Mouse (Mus musculus) intestine, embryonic 16.5 days (tissue): ENCODE measurements around the gene Eml2. TPM values are rescaled to one million over a fixed set of nuclear protein-coding genes. Genes with fewer than 3 reads are reported as not detected.

Experiments used
- ATAC-seq: fragments of 200-750 bp; cut with Nextera tagmentation; 2 replicates; pipeline ENCODE4 v1.8.0; 2017; ENCODE audit warnings: moderate TSS enrichment, moderate library complexity
- H3K27ac ChIP-seq: fragments of 300-500 bp; sonication (generic); 2 replicates; pipeline ENCODE4 v1.5.1; 2014; ENCODE audit warnings: mild to moderate bottlenecking, low read length
- H3K27me3 ChIP-seq: fragments of 300-500 bp; sonication (generic); replicated peaks from 2 replicates; pipeline ENCODE4 v1.6.1; 2014; ENCODE audit warnings: low read length, control low read depth, mixed read lengths; ENCODE audit not compliant: control insufficient read depth, insufficient read depth
- H3K36me3 ChIP-seq: fragments of 300-500 bp; sonication (generic); 2 replicates; pipeline ENCODE4 v1.6.1; 2014; ENCODE audit warnings: low read length, control low read depth; ENCODE audit not compliant: control insufficient read depth, insufficient read depth
- H3K4me1 ChIP-seq: fragments of 300-500 bp; sonication (generic); 2 replicates; pipeline ENCODE4 v1.6.1; 2014; ENCODE audit warnings: low read length, control low read depth, mixed read lengths; ENCODE audit not compliant: control insufficient read depth, insufficient read depth
- H3K4me2 ChIP-seq: fragments of 300-500 bp; sonication (generic); 2 replicates; pipeline ENCODE4 v1.6.1; 2014; ENCODE audit warnings: low read depth, low read length, control low read depth
- H3K4me3 ChIP-seq: fragments of 300-500 bp; sonication (generic); 2 replicates; pipeline ENCODE4 v1.5.1; 2014; ENCODE audit warnings: mild to moderate bottlenecking, low read length
- H3K9ac ChIP-seq: fragments of 300-500 bp; sonication (generic); 2 replicates; pipeline ENCODE4 v1.6.1; 2014; ENCODE audit warnings: low read depth, low read length
- H3K9me3 ChIP-seq: fragments of 300-500 bp; sonication (generic); 2 replicates; pipeline ENCODE4 v1.6.1; 2016; ENCODE audit warnings: low read length, control low read depth; ENCODE audit not compliant: control insufficient read depth
- WGBS: fragments of 180-500 bp; shearing (Covaris S2); extraction: QIAGEN DNeasy Blood & Tissue Kit; methylation state at CpG from one replicate; pipeline ENCODE4 v1.1.7; 2014; 5-methylcytosine and 5-hydroxymethylcytosine counted together
- polyA plus RNA-seq: library from polyadenylated mRNA; unstranded; fragments of >200 nt; fragmentation: Nextera tagmentation; extraction: Ambion mirVana; gene quantifications from 2 replicates; pipeline ENCODE4 v1.2.1, GENCODE M21; 2015

The Eml2 gene
- polyA plus RNA-seq, 1 experiment from 2014 or later = 7.1 TPM

- no peak; the same call in 1 of the 2 replicates for ATAC-seq
- 80% methylated on average over 13 of the region's 13 CpGs for WGBS
- Histone ChIP-seq H3K9me3 (peaks cover 3% of the 10 kb centered on the region; the same call in 1 of the 2 replicates), H3K4me1 (peaks cover 10% of the 10 kb centered on the region; the same call in 1 of the 2 replicates), H3K36me3 (peaks cover 4% of the 10 kb centered on the region; the same call in 1 of the 2 replicates), H3K27ac (no peak overlapping the region), H3K4me3 (no peak overlapping the region), H3K27me3 (peaks cover 3% of the 10 kb centered on the region; the same call in 1 of the 2 replicates), H3K4me2 (no peak overlapping the region), H3K9ac (no peak overlapping the region)
These were observed 32.1 kb downstream of the Eml2 start for GRCm38 (mm10) chr7:19208201-19208910.

DNA sequence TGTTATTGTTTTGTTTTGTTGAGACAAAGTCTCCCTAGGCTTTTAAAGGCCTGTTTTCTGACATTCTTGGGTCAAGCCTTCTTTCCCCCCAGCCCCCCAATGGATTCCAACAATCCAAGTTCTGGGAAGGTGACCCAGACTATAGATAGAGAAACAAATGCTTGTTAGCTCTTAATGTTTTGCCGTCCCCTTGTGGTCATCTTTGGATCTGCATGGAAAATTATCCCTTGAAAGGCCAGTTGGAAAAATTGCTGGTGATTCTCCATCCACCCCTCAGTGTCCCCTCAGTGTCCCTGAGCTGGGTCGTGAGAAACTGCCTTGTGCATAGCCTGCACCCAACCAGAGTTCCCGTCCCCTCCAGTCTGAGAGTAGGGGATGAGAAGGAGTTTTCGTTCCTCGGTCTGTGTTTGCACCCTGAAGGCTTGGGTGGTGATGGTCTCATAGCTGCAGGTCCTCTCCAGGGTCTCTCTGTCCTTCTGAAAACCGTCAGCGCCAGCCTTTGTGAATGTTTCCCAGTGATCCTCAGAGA, 32.8 kb downstream of the Eml2 start:
- ATAC-seq = no peak
- Histone ChIP-seq H3K36me3 (peaks cover under 1% of the 10 kb centered on the region; the same call in 1 of the 2 replicates), H3K9ac (no peak overlapping the region), H3K4me2 (no peak overlapping the region), H3K4me1 (peaks cover 10% of the 10 kb centered on the region; the same call in 1 of the 2 replicates), H3K27ac (no peak overlapping the region), H3K4me3 (no peak overlapping the region), H3K9me3 (peaks cover 3% of the 10 kb centered on the region; the same call in 1 of the 2 replicates), H3K27me3 (peaks cover 3% of the 10 kb centered on the region; the same call in 1 of the 2 replicates)
- 48% methylated on average over 7 of the region's 7 CpGs for WGBS

DNA sequence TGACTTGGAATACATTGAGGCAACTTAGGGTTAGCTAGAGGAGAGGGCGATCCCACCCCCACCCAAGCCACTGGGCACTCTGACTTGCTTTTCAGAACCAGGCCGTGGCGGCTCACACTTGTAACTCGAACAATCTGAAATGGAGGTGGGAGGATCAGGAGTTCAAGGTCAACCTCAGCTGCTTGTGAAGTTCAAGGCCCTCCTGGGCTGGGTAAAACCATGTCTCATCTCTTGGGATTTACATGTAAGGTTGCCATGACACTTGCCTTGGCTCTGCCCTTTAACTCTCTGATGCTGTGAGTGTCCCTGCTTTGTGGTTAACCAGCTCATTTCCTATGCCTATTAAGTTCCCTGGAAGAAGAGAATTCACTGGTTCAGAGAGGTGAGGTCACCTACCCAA, 33.3 kb downstream of the Eml2 start:
- peaks cover 3% of the 10 kb centered on the region; the same call in 1 of the 2 replicates for H3K9me3 ChIP-seq
- 84% methylated on average over 4 of the region's 4 CpGs for WGBS
- H3K4me3 ChIP-seq = no peak overlapping the region
- no peak overlapping the region for H3K9ac ChIP-seq
- peaks cover 10% of the 10 kb centered on the region; the same call in 1 of the 2 replicates for H3K4me1 ChIP-seq
- H3K36me3 ChIP-seq = no peaks in the 10 kb centered on the region
- peaks cover 3% of the 10 kb centered on the region; the same call in 1 of the 2 replicates for H3K27me3 ChIP-seq
- no peak overlapping the region for H3K27ac ChIP-seq
- ATAC-seq = no peak
- no peak overlapping the region for H3K4me2 ChIP-seq

DNA sequence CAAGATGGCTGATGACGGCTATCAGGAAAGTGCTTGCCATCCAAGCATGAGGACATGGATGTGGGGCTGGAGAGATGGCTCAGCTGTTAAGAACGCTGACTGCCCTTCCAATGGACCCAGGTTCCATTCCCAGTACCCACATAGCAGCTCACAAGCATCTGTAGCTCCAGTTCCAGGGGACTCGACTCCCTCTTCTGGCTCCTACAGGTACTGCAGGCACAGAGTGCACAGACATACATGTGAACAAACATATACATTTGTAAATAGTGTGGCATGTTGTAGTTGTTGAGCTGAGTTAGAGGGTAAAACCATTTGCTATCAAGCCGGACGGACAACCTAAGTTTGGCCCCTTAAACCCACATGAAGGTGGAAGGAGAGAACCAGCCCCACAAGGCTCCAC, 33.8 kb downstream of the Eml2 start:
- peaks cover 10% of the 10 kb centered on the region; the same call in 1 of the 2 replicates for H3K4me1 ChIP-seq

DNA sequence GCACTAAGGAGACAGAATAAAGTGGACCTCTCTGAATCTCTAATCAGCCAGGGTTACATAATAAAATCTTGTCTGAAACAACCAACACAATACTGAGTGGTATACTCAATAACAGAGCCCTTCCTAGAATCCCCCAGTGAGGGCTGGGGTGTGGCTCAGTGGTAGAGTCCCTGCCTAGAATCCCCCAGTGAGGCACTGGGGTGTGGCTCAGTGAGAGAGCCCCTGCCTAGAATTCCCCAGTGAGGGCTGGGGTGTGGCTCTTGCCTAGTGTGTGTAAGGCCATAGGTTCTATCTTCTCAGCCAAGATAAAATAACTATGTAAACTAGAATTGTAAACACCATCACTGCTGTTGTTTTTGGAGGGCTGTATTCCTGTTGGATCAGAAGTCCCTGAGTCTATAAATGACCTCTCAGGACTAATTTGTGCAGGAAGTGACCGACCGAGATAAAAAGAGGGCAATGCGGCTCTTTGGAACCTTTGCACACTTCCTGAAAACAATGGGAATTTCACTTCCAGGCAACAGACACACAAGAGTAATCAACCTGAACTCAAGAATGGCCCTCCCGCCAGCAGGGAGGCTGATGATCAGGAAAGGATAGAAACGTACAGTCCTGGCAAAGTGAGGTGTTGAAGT, 34.9 kb downstream of the Eml2 start:
- 57% methylated on average over 5 of the region's 5 CpGs for WGBS
- H3K27me3 ChIP-seq = peaks cover 3% of the 10 kb centered on the region; the same call in 1 of the 2 replicates
- H3K4me2 ChIP-seq = no peak overlapping the region
- peaks cover 10% of the 10 kb centered on the region; the same call in 1 of the 2 replicates for H3K4me1 ChIP-seq
- H3K9ac ChIP-seq = no peak overlapping the region
- peaks cover 3% of the 10 kb centered on the region; the same call in 1 of the 2 replicates for H3K9me3 ChIP-seq
- no peak overlapping the region for H3K4me3 ChIP-seq
- no peak overlapping the region for H3K27ac ChIP-seq
- no peaks in the 10 kb centered on the region for H3K36me3 ChIP-seq
- no peak for ATAC-seq

More for the DNA sequence above, 33.8 kb downstream of the Eml2 start:
- Histone ChIP-seq H3K36me3 (no peaks in the 10 kb centered on the region), H3K4me2 (no peak overlapping the region), H3K27ac (no peak overlapping the region), H3K9me3 (peaks cover 3% of the 10 kb centered on the region; the same call in 1 of the 2 replicates), H3K4me3 (no peak overlapping the region), H3K27me3 (peaks cover 3% of the 10 kb centered on the region; the same call in 1 of the 2 replicates), H3K9ac (no peak overlapping the region)
- 89% methylated on average over 5 of the region's 5 CpGs for WGBS
- ATAC-seq = no peak

DNA sequence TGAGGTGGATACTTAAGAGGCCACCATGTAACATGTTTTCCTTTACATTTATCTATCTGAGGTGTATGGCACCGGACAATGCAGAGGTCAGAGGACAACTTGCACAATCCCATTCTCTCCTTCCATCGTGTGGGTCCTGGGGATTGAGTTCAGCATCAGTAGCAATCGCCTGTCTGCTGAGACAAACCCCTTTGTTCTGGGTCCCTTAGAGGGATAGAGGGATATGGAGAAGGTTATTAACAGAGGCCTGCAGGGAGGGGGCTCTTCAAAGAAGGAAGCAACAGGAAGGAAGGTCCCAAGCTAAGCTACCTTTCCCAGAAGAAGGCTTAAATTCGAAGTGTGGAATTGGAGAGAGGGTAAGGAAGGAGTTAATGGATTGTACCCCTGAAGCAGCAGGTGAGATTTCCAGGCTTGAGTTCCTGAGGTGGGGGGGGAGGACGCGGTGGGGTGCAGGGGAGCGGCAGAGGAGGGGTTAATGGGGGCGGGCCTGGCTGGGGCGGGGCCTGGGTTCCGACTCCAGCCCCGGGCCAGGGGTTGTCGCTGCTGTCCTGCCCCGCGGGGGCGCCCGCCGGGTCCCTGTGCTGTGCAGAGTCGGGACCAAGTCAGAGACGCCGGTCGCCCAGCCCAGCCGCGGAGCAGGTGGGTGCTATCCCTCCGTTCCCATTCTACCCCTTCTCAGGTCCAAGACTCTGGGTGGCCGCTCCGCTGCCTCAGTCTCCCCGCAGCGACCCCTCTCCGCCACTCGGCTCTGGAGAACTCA, 36.0 kb downstream of the Eml2 start, which contains the start of gene Gpr4:
Gene Gpr4, plus strand, starts transcription at position 543 of the 760 bp plus-strand sequence.
- peaks cover 10% of the 10 kb centered on the region; the same call in 1 of the 2 replicates for H3K4me1 ChIP-seq
- peak within 1 kb of the TSS; percentile 86 for H3K4me2 ChIP-seq
- peaks cover 3% of the 10 kb centered on the region; the same call in 1 of the 2 replicates for H3K27me3 ChIP-seq
- H3K27ac ChIP-seq = no peak within 1 kb of the TSS
- peak; percentile 61 for ATAC-seq
- peak within 1 kb of the TSS; percentile 57 for H3K4me3 ChIP-seq
- peak within 1 kb of the TSS; percentile 65 for H3K9ac ChIP-seq
- 2% methylated on average over 30 of the region's 30 CpGs for WGBS
- peaks cover 3% of the 10 kb centered on the region; the same call in 1 of the 2 replicates for H3K9me3 ChIP-seq
- no peaks in the 10 kb centered on the region for H3K36me3 ChIP-seq

DNA sequence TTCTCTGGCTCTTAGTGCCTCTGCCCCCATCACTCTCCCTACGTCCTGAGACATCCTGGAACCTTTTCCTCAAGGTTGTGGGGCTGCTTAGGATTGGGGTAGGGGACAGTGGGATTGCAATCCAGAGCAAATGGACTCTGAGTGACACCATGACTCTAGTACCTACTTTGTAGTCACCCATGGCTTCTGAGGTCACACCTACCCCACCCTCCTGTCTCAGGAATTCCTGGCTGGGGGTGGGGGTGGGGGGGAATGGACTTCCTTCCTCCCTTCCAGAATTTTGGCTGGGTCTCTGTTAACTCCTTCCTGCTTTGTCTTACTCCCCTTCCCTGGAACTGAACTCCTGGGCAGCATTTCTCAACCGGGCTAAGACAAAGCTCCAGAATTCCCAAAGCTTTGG, 37.2 kb downstream of the Eml2 start:
- Histone ChIP-seq H3K9ac (no peak overlapping the region), H3K36me3 (no peaks in the 10 kb centered on the region), H3K4me2 (0 out of 2 replicates have a peak overlapping the region, but pooled peaks have one; percentile 86), H3K9me3 (peaks cover 3% of the 10 kb centered on the region; the same call in 1 of the 2 replicates), H3K27me3 (peaks cover 3% of the 10 kb centered on the region; the same call in 1 of the 2 replicates), H3K4me3 (no peak overlapping the region), H3K27ac (no peak overlapping the region), H3K4me1 (peaks cover 4% of the 10 kb centered on the region; the same call in 1 of the 2 replicates)
- ATAC-seq = no peak
- 54% methylated on average over 2 of the region's 2 CpGs for WGBS

DNA sequence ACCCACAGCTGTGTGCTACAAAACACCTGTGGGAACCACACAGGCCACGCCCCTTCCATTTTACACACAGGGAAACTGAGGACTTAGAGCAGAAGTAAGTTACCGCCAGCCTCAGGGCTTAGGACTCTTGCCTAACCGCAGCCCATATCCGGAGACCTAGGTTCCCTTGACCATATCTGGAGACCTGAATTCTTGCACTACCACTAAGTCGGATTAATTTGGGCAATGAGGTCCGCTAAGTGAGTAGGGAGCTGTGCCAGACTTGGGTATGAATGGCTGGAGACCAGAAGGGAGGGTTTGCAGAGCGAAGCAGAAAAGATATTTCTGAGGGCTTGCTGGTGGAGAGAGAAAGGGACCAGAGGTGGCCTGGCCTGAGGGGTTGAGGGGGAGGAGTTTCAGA, 38.1 kb downstream of the Eml2 start:
- Histone ChIP-seq H3K36me3 (no peaks in the 10 kb centered on the region), H3K4me1 (0 out of 2 replicates have a peak, but pooled peaks cover 3% of the 10 kb centered on the region), H3K4me2 (no peak overlapping the region), H3K27me3 (peaks cover 3% of the 10 kb centered on the region; the same call in 1 of the 2 replicates), H3K9me3 (peaks cover 3% of the 10 kb centered on the region; the same call in 1 of the 2 replicates), H3K9ac (no peak overlapping the region), H3K27ac (no peak overlapping the region), H3K4me3 (no peak overlapping the region)
- 74% methylated on average over 7 of the region's 7 CpGs for WGBS
- ATAC-seq = no peak
